Comparison of ENCODE assay signal across 8 mouse cellular contexts in the genomic region with DNA sequence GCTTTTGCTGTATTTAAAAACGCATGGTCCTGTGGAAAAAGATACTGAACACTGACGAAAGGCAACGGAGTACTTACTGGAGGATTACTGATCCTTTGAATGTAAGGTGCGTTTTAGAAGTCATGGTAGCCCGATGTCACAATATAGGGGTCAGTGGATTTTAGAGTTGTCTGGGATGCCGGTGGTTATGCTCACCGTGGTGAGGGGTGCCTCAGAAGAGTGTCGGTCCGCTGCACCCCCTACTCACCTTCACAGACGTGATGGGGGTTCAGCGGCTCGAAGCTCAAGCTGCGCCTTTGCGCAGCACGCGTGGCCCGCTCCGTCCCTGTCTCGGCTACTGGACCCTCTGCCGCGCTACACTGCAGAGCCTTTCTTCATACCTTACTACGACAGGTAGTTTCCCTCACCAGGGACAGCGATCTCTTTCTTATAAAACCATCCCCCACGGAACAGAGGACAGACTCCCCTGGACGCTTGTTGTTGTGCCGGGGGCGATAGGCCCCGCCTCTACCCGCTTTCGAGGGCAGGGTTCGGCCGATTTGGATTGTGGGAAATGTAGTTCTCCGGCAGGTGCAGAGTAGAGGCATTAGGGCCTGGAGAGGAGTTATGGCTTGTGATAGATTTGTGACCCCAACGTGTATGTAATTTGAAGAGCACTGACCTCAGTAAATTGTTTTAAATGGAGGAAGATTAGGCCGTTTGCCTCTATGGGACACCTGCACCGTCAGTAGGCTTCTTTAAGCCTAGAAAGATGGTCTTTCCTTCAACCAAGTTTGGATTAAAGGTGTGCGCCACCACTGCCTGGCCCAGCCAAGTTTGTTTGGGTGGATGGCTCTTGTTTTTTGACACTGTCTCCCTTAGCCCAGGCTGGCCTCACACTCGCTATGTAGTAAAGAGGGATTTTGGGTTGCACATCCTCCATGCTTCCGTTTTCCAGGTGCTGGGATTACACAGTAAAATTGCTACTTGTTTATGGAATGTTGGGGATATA. TPM values are rescaled to one million over a fixed set of nuclear protein-coding genes. Genes with fewer than 3 reads are reported as not detected.
A peak's percentile ranks its signal among the peaks of the same experiment; 100 is the strongest.
DNase-seq lines count a peak whose midpoint lies in the region; ATAC-seq and TF ChIP-seq lines count a peak whose summit lies in the region.

A gene (minus strand): TSS at position 516 of the 991 bp plus-strand sequence.

- H3K79me3 ChIP-seq in C2C12 (ENCODE audit: low read depth): no peaks in the 10 kb centered on the region

- H3K4me3 ChIP-seq in C2C12 (ENCODE audit: insufficient read depth, poor library complexity, severe bottlenecking) (no peak within 1 kb of the TSS), myocyte (peak within 1 kb of the TSS; percentile 32)
- H3K4me3 ChIP-seq in heart, embryonic 11.5 days (ENCODE audit: low read depth, low read length): peak within 1 kb of the TSS; percentile 67
- peak within 1 kb of the TSS; percentile 77 for H3K4me3 ChIP-seq in kidney, embryonic 16.5 days (ENCODE audit: low read length)
- peak within 1 kb of the TSS; percentile 97 for H3K4me3 ChIP-seq in liver, adult 2 months (ENCODE audit: insufficient read depth, low read depth, low read length)

- no peaks in the 10 kb centered on the region for H3K4me1 ChIP-seq in heart, embryonic 11.5 days (ENCODE audit: control insufficient read depth, insufficient read depth, low read length)
- no peaks in the 10 kb centered on the region for H3K4me1 ChIP-seq in kidney, embryonic 16.5 days (ENCODE audit: insufficient read depth, low read length)
- peaks cover 4% of the 10 kb centered on the region; the same call in 1 of the 2 replicates for H3K4me1 ChIP-seq in liver, adult 2 months (ENCODE audit: control insufficient read depth, insufficient read depth, low read length)

- TF ChIP-seq CTCF in C2C12 (IDR thresholded peaks at IDR 0.05; ENCODE audit: control insufficient read depth, insufficient read depth, insufficient read length): no peak
- no peak for TF ChIP-seq CTCF in brain, embryonic 14.5 days (IDR thresholded peaks at IDR 0.05; ENCODE audit: borderline replicate concordance, extremely low read depth, insufficient read depth, insufficient read length)
- no peak for TF ChIP-seq CTCF in liver, adult 2 months (IDR thresholded peaks at IDR 0.05; ENCODE audit: low read depth, low read length)

- TF ChIP-seq POLR2A in brain, embryonic 14.5 days (IDR thresholded peaks at IDR 0.05; ENCODE audit: borderline replicate concordance, extremely low read depth, insufficient read depth, insufficient read length, poor library complexity, severe bottlenecking): no peak
- TF ChIP-seq POLR2A in liver, adult 2 months (IDR thresholded peaks at IDR 0.05; ENCODE audit: extremely low read depth, insufficient read depth, low read length): peak; percentile 50; the same call in 1 of the 2 replicates
- TF ChIP-seq POLR2A in myocyte (IDR thresholded peaks at IDR 0.05; ENCODE audit: insufficient read length, low read depth): no peak

- no peak within 1 kb of the TSS for H3K27ac ChIP-seq in heart, embryonic 11.5 days (ENCODE audit: low read depth, low read length)
- no peak within 1 kb of the TSS for H3K27ac ChIP-seq in kidney, embryonic 16.5 days (ENCODE audit: low read length)
- peak within 1 kb of the TSS; percentile 82 for H3K27ac ChIP-seq in liver, adult 2 months (replicated peaks; ENCODE audit: insufficient read depth, low read depth, low read length)

- DNase-seq in brain, embryonic 14.5 days (ENCODE audit: low read depth): peak; percentile 91
- peak; percentile 74 for DNase-seq in liver, adult 2 months (ENCODE audit: extremely low read depth, low read depth, low spot score)
- peak; percentile 79 to 89 for DNase-seq in spleen, postnatal 4 days (ENCODE audit: low spot score in 2 of 2)

- no peaks in the 10 kb centered on the region for H3K27me3 ChIP-seq in C2C12 (ENCODE audit: control insufficient read depth, insufficient read depth, insufficient read length)
- H3K27me3 ChIP-seq in heart, embryonic 11.5 days (ENCODE audit: control insufficient read depth, insufficient read depth, low read length): 0 out of 2 replicates have a peak, but pooled peaks cover 6% of the 10 kb centered on the region
- H3K27me3 ChIP-seq in kidney, embryonic 16.5 days (ENCODE audit: insufficient read depth, low read length): no peaks in the 10 kb centered on the region
- H3K27me3 ChIP-seq in liver, adult 2 months (ENCODE audit: control insufficient read depth, insufficient read depth, low read length): no peaks in the 10 kb centered on the region
- H3K27me3 ChIP-seq in myocyte (ENCODE audit: control insufficient read depth, insufficient read depth, insufficient read length): peaks cover 4% of the 10 kb centered on the region

- H3ac ChIP-seq in C2C12 (ENCODE audit: control insufficient read depth, insufficient read length, low read depth): peak within 1 kb of the TSS; percentile 39
- peak within 1 kb of the TSS; percentile 75 for H3ac ChIP-seq in myocyte (ENCODE audit: control insufficient read depth, insufficient read length)

- peak within 1 kb of the TSS; percentile 93 for H3K4me2 ChIP-seq in heart, embryonic 11.5 days
- peak within 1 kb of the TSS; percentile 80 for H3K4me2 ChIP-seq in kidney, embryonic 16.5 days (replicated peaks; ENCODE audit: low read depth, low read length)
- peak within 1 kb of the TSS; percentile 83 for H3K4me2 ChIP-seq in myocyte (ENCODE audit: low read depth)

- H3K79me2 ChIP-seq in C2C12 (ENCODE audit: control insufficient read depth, insufficient read depth) (no peaks in the 10 kb centered on the region), myocyte (ENCODE audit: control insufficient read depth, insufficient read depth) (no peaks in the 10 kb centered on the region)
- peaks cover 3% of the 10 kb centered on the region; the same call in 1 of the 2 replicates for H3K79me2 ChIP-seq in liver, adult 2 months (ENCODE audit: control insufficient read depth, insufficient read depth, low read length)

- WGBS in heart, embryonic 11.5 days (ENCODE audit: insufficient replicate concordance): 10% methylated on average over 39 of the region's 39 CpGs
- WGBS in kidney, embryonic 16.5 days: 9% methylated on average over 39 of the region's 39 CpGs
- WGBS in liver, adult 2 months: 11% methylated on average over 39 of the region's 39 CpGs

- H3K36me3 ChIP-seq in C2C12 (ENCODE audit: control insufficient read depth, insufficient read depth) (peaks cover 14% of the 10 kb centered on the region), myocyte (ENCODE audit: control insufficient read depth, insufficient read depth) (no peaks in the 10 kb centered on the region)
- H3K36me3 ChIP-seq in heart, embryonic 11.5 days (ENCODE audit: control insufficient read depth, insufficient read depth, low read length): peaks cover 22% of the 10 kb centered on the region; the same call in 1 of the 2 replicates
- peaks cover 36% of the 10 kb centered on the region for H3K36me3 ChIP-seq in kidney, embryonic 16.5 days (ENCODE audit: insufficient read depth, low read length)
- H3K36me3 ChIP-seq in liver, adult 2 months (ENCODE audit: control insufficient read depth, insufficient read depth, low read length): peaks cover 3% of the 10 kb centered on the region; the same call in 1 of the 2 replicates

- ATAC-seq in erythroblast, adult 5-6 weeks (replicated peaks; ENCODE audit: low FRiP score, poor library complexity, severe bottlenecking): peak; percentile 96
- ATAC-seq in heart, embryonic 11.5 days (replicated peaks; ENCODE audit: insufficient number of reproducible peaks, low FRiP score, low TSS enrichment): peak; percentile 84
- peak; percentile 94 for ATAC-seq in kidney, embryonic 16.5 days (ENCODE audit: low FRiP score, low TSS enrichment)

- peak within 1 kb of the TSS; percentile 78 for H3K9ac ChIP-seq in heart, embryonic 11.5 days (ENCODE audit: low read depth, low read length)
- H3K9ac ChIP-seq in kidney, embryonic 16.5 days (replicated peaks; ENCODE audit: low read length): peak within 1 kb of the TSS; percentile 74
- peak within 1 kb of the TSS; percentile 94 for H3K9ac ChIP-seq in liver, adult 2 months (ENCODE audit: low read depth, low read length)

- no peaks in the 10 kb centered on the region for H3K9me3 ChIP-seq in heart, embryonic 11.5 days (replicated peaks; ENCODE audit: control insufficient read depth, low read length)
- H3K9me3 ChIP-seq in kidney, embryonic 16.5 days (ENCODE audit: low read length): no peaks in the 10 kb centered on the region

TF ChIP-seq in C2C12, 6 proteins besides CTCF, POLR2A, EP300 and RAD21:
- TF ChIP-seq MYOD1 (IDR thresholded peaks at IDR 0.05; ENCODE audit: control insufficient read depth, insufficient read length, low read depth): no peak
- no peak for TF ChIP-seq CEBPB (IDR thresholded peaks at IDR 0.05; ENCODE audit: low read depth)
- no peak for TF ChIP-seq FOSL1 (IDR thresholded peaks at IDR 0.05; ENCODE audit: insufficient read depth, low read length, poor library complexity, severe bottlenecking)

TF ChIP-seq in myocyte, 11 proteins besides CTCF, POLR2A, EP300 and RAD21:
- no peak for TF ChIP-seq E2F4 (IDR thresholded peaks at IDR 0.05; ENCODE audit: insufficient read depth)
- TF ChIP-seq TCF3 (IDR thresholded peaks at IDR 0.05; ENCODE audit: insufficient read length, low read depth): no peak
- no peak for TF ChIP-seq USF1 (IDR thresholded peaks at IDR 0.05; ENCODE audit: low read depth)
- no peak for TF ChIP-seq MYOG (IDR thresholded peaks at IDR 0.05; ENCODE audit: control insufficient read depth in 1 of 3, insufficient read depth in 1 of 3, insufficient read length in 2 of 3, low read depth in 2 of 3)
- TF ChIP-seq MYOD1 (IDR thresholded peaks at IDR 0.05; ENCODE audit: control insufficient read depth in 1 of 3, insufficient read length in 2 of 3, low read depth in 2 of 3): no peak
- TF ChIP-seq TCF12 (IDR thresholded peaks at IDR 0.05; ENCODE audit: insufficient read depth, poor library complexity, severe bottlenecking): no peak
- TF ChIP-seq CEBPB (IDR thresholded peaks at IDR 0.05; ENCODE audit: insufficient read depth, poor library complexity, severe bottlenecking): no peak
- no peak for TF ChIP-seq SRF (IDR thresholded peaks at IDR 0.05; ENCODE audit: control insufficient read depth, insufficient read length, low read depth)
- no peak for TF ChIP-seq POLR2AphosphoS2 (IDR thresholded peaks at IDR 0.05; ENCODE audit: insufficient read length, low read depth)
- no peak for TF ChIP-seq REST (IDR thresholded peaks at IDR 0.05; ENCODE audit: insufficient read depth, insufficient read length)
- TF ChIP-seq MAX (IDR thresholded peaks at IDR 0.05; ENCODE audit: low read depth): no peak

RNA-seq across cellular contexts. Expression of the gene that starts here (rescaled TPM):
- 0.16 TPM for polyA plus RNA-seq in C2C12 (2012; fragmentation: generic; extraction: Trizol)
- 3.6 and 3.9 TPM in 2 replicates for polyA plus RNA-seq in brain, embryonic 14.5 days (2012; rRNA removed)
- total RNA-seq in erythroblast, adult 5-6 weeks (2015; ENCODE audit: low replicate concordance): 4.2 TPM in 2 replicates
- 9.5 and 12.0 TPM in 2 replicates for total RNA-seq in erythroblast, adult 5-6 weeks (2017; ENCODE audit: low replicate concordance)
- 2.2 and 3.5 TPM in 2 replicates for polyA plus RNA-seq in heart, embryonic 11.5 days (2014; fragmentation: Nextera tagmentation; extraction: Ambion mirVana)
- 3.8 and 4.9 TPM in 2 replicates for polyA plus RNA-seq in kidney, embryonic 16.5 days (2015; fragmentation: Nextera tagmentation; extraction: Ambion mirVana)
- 8.9 and 11.3 TPM in 2 replicates for total RNA-seq in liver, adult 2 months (2014; rRNA removed)
- 1.9 and 2.2 TPM in 2 replicates for polyA plus RNA-seq in liver, adult 2 months (2012; rRNA removed)
- polyA plus RNA-seq in myocyte (2012; fragmentation: generic; extraction: Trizol): 0.80 TPM
